Mouse (Mus musculus): ENCODE measurements at regions not wholly inside any gene's neighbourhood (a gene's known extent, or its start where the extent isn't known, plus 50 kb on each side); places are given as distances from the start of the nearest gene placed in this dataset.

DNA sequence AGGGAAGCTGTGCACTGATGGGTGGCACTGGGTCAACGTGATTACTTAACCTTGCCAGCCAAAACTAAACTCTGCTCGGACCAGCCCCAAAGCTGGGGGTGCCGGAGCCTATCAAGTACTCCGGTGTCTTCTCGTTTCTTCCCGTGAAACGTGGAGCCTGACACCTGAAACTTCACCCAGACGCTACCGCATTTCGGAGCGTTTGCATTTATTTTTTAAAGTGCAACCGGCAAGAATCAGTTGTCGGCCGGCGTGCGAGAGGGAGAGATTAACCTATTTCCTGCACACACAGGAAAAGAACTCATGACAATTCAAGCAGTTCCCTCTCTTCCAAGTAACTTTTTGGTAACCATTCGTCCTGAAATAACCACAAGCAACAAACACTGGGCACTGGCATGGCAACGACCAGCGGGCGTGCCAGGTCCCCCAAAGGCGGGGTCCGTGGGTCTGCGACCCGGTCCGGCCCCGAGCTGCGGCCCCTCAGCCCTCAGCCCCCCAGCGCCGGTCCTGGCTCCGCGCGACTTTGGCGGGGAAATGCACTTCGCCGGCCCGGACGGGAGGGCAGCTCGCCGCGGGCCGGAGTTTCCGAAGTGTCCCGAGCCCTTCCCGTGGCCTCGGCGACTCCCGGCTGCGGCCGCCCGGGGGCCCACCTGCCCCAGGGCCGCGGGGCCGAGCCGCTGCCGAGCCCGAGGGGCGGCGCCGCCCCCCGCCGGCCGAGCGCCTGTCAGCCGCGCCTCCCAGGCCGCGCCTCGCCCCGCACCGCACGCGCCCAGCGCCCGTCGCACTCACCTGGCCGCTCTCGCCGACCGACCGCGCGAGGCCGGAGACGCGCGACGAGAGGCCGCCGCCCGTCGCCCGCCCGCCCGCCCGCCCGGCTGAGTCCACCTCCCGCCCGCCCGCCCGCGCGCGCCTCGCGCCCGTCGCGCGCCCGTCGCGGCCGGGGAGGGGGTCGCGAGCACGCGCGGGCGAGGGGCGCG lies 1861.7 kb upstream of the Lrrc6 start:
- no peak for TF ChIP-seq CTCF (IDR thresholded peaks at IDR 0.05; ENCODE audit: control insufficient read depth, insufficient read depth, low read length)
- no peak for TF ChIP-seq POLR2A (IDR thresholded peaks at IDR 0.05; ENCODE audit: borderline replicate concordance, control insufficient read depth, low read depth, low read length)

Data from bone marrow, adult 2 months (tissue).